Mouse (Mus musculus): Measurements from ENCODE around the gene S100a5. TPM values are rescaled to one million over a fixed set of nuclear protein-coding genes. Genes with fewer than 3 reads are reported as not detected.

Gene S100a5
- total RNA-seq, 4 experiments from 2014 or later: not detected

GRCm38 (mm10) chr3:90626266-90627021 is 18.1 kb downstream of the S100a5 start:
- no peak for DNase-seq

- no peak for DNase-seq
Measured at GRCm38 (mm10) chr3:90627366-90627765, 19.0 kb downstream of the S100a5 start.

GRCm38 (mm10) chr3:90627807-90628206 is 19.5 kb downstream of the S100a5 start:
- DNase-seq: no peak

- DNase-seq: no peak
Measured at GRCm38 (mm10) chr3:90629298-90629697, 21.0 kb downstream of the S100a5 start.

- DNase-seq: no peak
Measured at GRCm38 (mm10) chr3:90631984-90632383, 23.7 kb downstream of the S100a5 start.

GRCm38 (mm10) chr3:90638511-90639275 is 30.4 kb downstream of the S100a5 start:
- DNase-seq: no peak

GRCm38 (mm10) chr3:90639511-90640154 is 31.3 kb downstream of the S100a5 start:
- DNase-seq: no peak

GRCm38 (mm10) chr3:90640981-90641380 is 32.7 kb downstream of the S100a5 start:
- DNase-seq: no peak

- peak; percentile 21 for DNase-seq
Measured at GRCm38 (mm10) chr3:90644220-90644619, 35.9 kb downstream of the S100a5 start.

- no peak for DNase-seq
Measured at GRCm38 (mm10) chr3:90647291-90647690, 39.0 kb downstream of the S100a5 start.

- no peak for DNase-seq
Measured at GRCm38 (mm10) chr3:90648981-90649380, 40.7 kb downstream of the S100a5 start.

GRCm38 (mm10) chr3:90649832-90650231 is 41.5 kb downstream of the S100a5 start:
- no peak for DNase-seq

- peak; percentile 29 for DNase-seq
Measured at GRCm38 (mm10) chr3:90652878-90653508, 44.7 kb downstream of the S100a5 start.

GRCm38 (mm10) chr3:90653717-90654116 is 45.4 kb downstream of the S100a5 start, which contains the start of gene S100a7a:
S100a7a (plus strand) TSS chr3:90654017.
- DNase-seq: no peak

GRCm38 (mm10) chr3:90657405-90657804 is 49.1 kb downstream of the S100a5 start:
- DNase-seq: no peak

- DNase-seq: no peak
Measured at GRCm38 (mm10) chr3:90659364-90660044, 51.2 kb downstream of the S100a5 start.

Other genes with a start within 250 kb of the S100a5 start
- 100 to 1,000 TPM; 132 to 297 (median 196) TPM for gene Slc27a3, start 218.6 kb upstream of the S100a5 start, total RNA-seq (2022)
- 100 to 1,000 TPM; 107 to 119 (median 110) TPM for gene Ints3, start 174.9 kb upstream of the S100a5 start, total RNA-seq (2022)
- gene Npr1, start 142.7 kb upstream of the S100a5 start, total RNA-seq (2022): 100 to 1,000 TPM; 316 to 460 (median 368) TPM
- 10 to 100 TPM; 58.9 to 75.2 (median 67.3) TPM for gene Ilf2, start 132.4 kb upstream of the S100a5 start, total RNA-seq (2022)
- 100 to 1,000 TPM in 1 of 4 experiments, 10 to 100 TPM in 3; 73.3 to 105 (median 83.4) TPM for gene Snapin, start 117.5 kb upstream of the S100a5 start, total RNA-seq (2022)
- gene Chtop, start 99.0 kb upstream of the S100a5 start, total RNA-seq (2022): 100 to 1,000 TPM; 114 to 130 (median 125) TPM
- gene S100a1, start 94.1 kb upstream of the S100a5 start, total RNA-seq (2022): 100 to 1,000 TPM in 2 of 4 experiments, 10 to 100 TPM in 2; 80.7 to 112 (median 94.7) TPM
- gene S100a13, start 94.1 kb upstream of the S100a5 start, total RNA-seq (2022): 10 to 100 TPM; 21.7 to 26.9 (median 23.4) TPM
- gene S100a14, start 81.7 kb upstream of the S100a5 start, total RNA-seq (2022): 1 to 10 TPM in 2 of 4 experiments, under 1 TPM in 1, not detected in 1; 0.42 to 1.5 (median 1.2) TPM
- 10 to 100 TPM; 39.0 to 54.8 (median 50.2) TPM for gene S100a16, start 71.3 kb upstream of the S100a5 start, total RNA-seq (2022)
- gene S100a3, start 47.9 kb upstream of the S100a5 start, total RNA-seq (2022): not detected
- gene S100a2, start 18.3 kb upstream of the S100a5 start, total RNA-seq (2022): not detected
- not detected for gene Gm42674, start 6.6 kb upstream of the S100a5 start, total RNA-seq (2022)
- 10 to 100 TPM in 2 of 4 experiments, 1 to 10 TPM in 2; 7.5 to 22.9 (median 12.5) TPM for gene S100a4, start 4.8 kb upstream of the S100a5 start, total RNA-seq (2022)
- 10 to 100 TPM; 57.0 to 92.3 (median 67.2) TPM for gene S100a6, start 4.4 kb downstream of the S100a5 start, total RNA-seq (2022)
- gene S100a7a, start 45.5 kb downstream of the S100a5 start, total RNA-seq (2022): under 1 TPM in 1 of 4 experiments, not detected in 3; 0.28 TPM
- 1 to 10 TPM in 3 of 4 experiments, under 1 TPM in 1; 0.58 to 2.3 (median 1.2) TPM for gene S100a8, start 60.5 kb downstream of the S100a5 start, total RNA-seq (2022)
- 1 to 10 TPM in 1 of 4 experiments, under 1 TPM in 1, not detected in 2; 0.55 to 1.2 TPM for gene S100a9, start 87.2 kb downstream of the S100a5 start, total RNA-seq (2022)
- not detected for gene Pglyrp4, start 118.4 kb downstream of the S100a5 start, total RNA-seq (2022)
- not detected for gene Gm5849, start 169.4 kb downstream of the S100a5 start, total RNA-seq (2022)